Mouse (Mus musculus) midbrain, embryonic 16.5 days (tissue): ENCODE results near the gene Cnnm3. TPM values are rescaled to one million over a fixed set of nuclear protein-coding genes. Genes with fewer than 3 reads are reported as not detected.

Experiments used
- ATAC-seq: fragments of 200-750 bp; cut with Nextera tagmentation; 2 replicates; pipeline ENCODE4 v1.8.0; 2017; ENCODE audit warnings: moderate TSS enrichment
- H3K27ac ChIP-seq: fragments of 300-500 bp; sonication (generic); 2 replicates; pipeline ENCODE4 v1.5.1; 2014; ENCODE audit warnings: mild to moderate bottlenecking, low read length, mixed read lengths
- H3K27me3 ChIP-seq: fragments of 300-500 bp; sonication (generic); 2 replicates; pipeline ENCODE4 v1.6.1; 2014; ENCODE audit warnings: low read depth, low read length, mixed read lengths; ENCODE audit not compliant: control insufficient read depth, insufficient read depth
- H3K36me3 ChIP-seq: fragments of 300-500 bp; sonication (generic); 2 replicates; pipeline ENCODE4 v1.6.1; 2014; ENCODE audit warnings: mild to moderate bottlenecking, low read length, moderate library complexity, mixed read lengths; ENCODE audit not compliant: control insufficient read depth, insufficient read depth
- H3K4me1 ChIP-seq: fragments of 300-500 bp; sonication (generic); 2 replicates; pipeline ENCODE4 v1.6.1; 2014; ENCODE audit warnings: mild to moderate bottlenecking, low read length, mixed read lengths; ENCODE audit not compliant: control insufficient read depth, insufficient read depth
- H3K4me2 ChIP-seq: fragments of 300-500 bp; sonication (generic); 2 replicates; pipeline ENCODE4 v1.6.1; 2014; ENCODE audit warnings: mild to moderate bottlenecking, low read length, mixed read lengths
- H3K4me3 ChIP-seq: fragments of 300-500 bp; sonication (generic); 2 replicates; pipeline ENCODE4 v1.5.1; 2014; ENCODE audit warnings: low read depth, mild to moderate bottlenecking, low read length, moderate library complexity, mixed read lengths
- H3K9ac ChIP-seq: fragments of 300-500 bp; sonication (generic); 2 replicates; pipeline ENCODE4 v1.6.1; 2014; ENCODE audit warnings: low read depth, low read length, mixed read lengths
- H3K9me3 ChIP-seq: fragments of 300-500 bp; sonication (generic); replicated peaks from 2 replicates; pipeline ENCODE4 v1.6.1; 2014; ENCODE audit warnings: mild to moderate bottlenecking, low read length, mixed read lengths; ENCODE audit not compliant: control insufficient read depth, poor library complexity, severe bottlenecking
- WGBS: fragments of 180-500 bp; shearing (Covaris S2); extraction: QIAGEN DNeasy Blood & Tissue Kit; methylation state at CpG from one replicate; pipeline ENCODE4 v1.1.7; 2014; 5-methylcytosine and 5-hydroxymethylcytosine counted together
- polyA plus RNA-seq: library from polyadenylated mRNA; unstranded; fragments of >200 nt; fragmentation: Nextera tagmentation; extraction: Ambion mirVana; gene quantifications from 2 replicates; pipeline ENCODE4 v1.2.1, GENCODE M21; 2015

The Cnnm3 gene
- 4.2 and 4.5 TPM in 2 replicates for polyA plus RNA-seq

DNA sequence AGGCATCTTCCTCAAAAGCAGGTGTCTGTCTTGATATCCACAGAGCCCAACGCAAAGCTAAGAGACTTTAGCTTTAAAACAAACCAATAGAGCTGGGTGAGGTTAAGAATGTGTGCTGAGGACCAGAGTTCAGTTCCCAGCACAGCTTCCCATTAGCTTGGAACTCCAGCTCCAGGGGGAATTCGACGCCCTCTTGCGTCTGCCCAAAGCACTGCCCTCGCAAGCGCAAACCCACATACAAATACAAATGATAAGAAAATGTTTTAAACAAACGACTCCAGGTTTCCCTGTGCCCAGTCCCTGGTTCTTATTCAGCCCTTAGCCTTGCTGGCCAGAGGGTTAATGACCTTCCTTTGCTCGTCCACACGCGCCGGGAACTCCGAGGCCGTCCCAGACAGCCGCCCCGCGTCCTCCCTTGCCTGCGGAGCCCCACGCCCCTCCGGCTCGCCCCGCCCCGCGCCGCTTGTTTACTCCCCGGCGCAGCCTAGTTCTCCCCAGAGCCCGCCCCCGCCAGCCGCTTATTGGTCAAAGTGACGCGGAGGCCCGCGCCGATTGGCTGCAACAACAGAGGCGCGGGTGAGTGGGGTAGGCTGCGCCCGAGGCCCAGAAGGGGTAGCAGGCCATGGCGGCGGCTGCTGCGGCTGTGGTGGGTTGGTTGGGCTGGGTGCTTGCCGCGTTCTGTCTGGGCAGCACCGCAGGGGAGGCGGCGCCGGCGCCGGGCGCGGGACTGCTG lies at the start of gene Cnnm3:
Cnnm3 (plus strand) TSS at position 579 of the 733 bp plus-strand sequence.
- ATAC-seq: peak; percentile 98
- no peaks in the 10 kb centered on the region for H3K9me3 ChIP-seq
- peak within 1 kb of the TSS; percentile 84 for H3K4me2 ChIP-seq
- H3K27ac ChIP-seq: peak within 1 kb of the TSS; percentile 97
- peak within 1 kb of the TSS; percentile 91 for H3K9ac ChIP-seq
- WGBS: 1% methylated on average over 46 of the region's 51 CpGs
- 0 out of 2 replicates have a peak, but pooled peaks cover 3% of the 10 kb centered on the region for H3K36me3 ChIP-seq
- H3K4me1 ChIP-seq: peaks cover 25% of the 10 kb centered on the region
- no peaks in the 10 kb centered on the region for H3K27me3 ChIP-seq
- H3K4me3 ChIP-seq: peak within 1 kb of the TSS; percentile 94

- peaks cover 4% of the 10 kb centered on the region for H3K4me1 ChIP-seq
- WGBS: 84% methylated on average over 4 of the region's 4 CpGs
- H3K4me3 ChIP-seq: no peak overlapping the region
- H3K36me3 ChIP-seq: no peaks in the 10 kb centered on the region
- H3K27ac ChIP-seq: no peak overlapping the region
- H3K9ac ChIP-seq: no peak overlapping the region
- no peak for ATAC-seq
- H3K27me3 ChIP-seq: no peaks in the 10 kb centered on the region
- H3K9me3 ChIP-seq: no peaks in the 10 kb centered on the region
- no peak overlapping the region for H3K4me2 ChIP-seq
Observed at GRCm38 (mm10) chr1:36465641-36466160, 46.0 kb upstream of the Cnnm3 start.

DNA sequence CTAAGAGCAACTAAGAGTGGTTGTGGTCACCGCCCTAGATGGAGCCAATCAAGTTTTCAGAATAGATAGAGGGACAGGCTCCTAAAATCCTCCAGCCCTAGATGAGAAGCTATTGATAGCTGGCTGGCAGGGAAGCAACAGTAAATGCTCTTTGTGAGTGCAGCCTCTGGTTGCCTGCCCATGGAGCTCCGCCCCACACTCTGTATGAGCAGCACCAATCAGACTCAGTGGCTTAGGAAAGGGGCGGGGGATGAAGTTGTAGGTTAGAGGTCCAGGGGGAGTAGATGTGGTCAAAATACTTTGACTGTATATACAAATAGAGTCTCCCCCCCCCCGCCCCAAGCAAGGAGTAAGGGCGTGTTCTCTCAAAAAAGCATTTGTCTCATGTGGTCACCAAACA lies 44.2 kb upstream of the Cnnm3 start:
- H3K4me2 ChIP-seq: no peak overlapping the region
- no peaks in the 10 kb centered on the region for H3K36me3 ChIP-seq
- H3K4me1 ChIP-seq: peaks cover 11% of the 10 kb centered on the region
- H3K27me3 ChIP-seq: no peaks in the 10 kb centered on the region
- H3K9ac ChIP-seq: no peak overlapping the region
- H3K27ac ChIP-seq: no peak overlapping the region
- H3K9me3 ChIP-seq: no peaks in the 10 kb centered on the region
- WGBS: 54% methylated on average over 5 of the region's 5 CpGs
- ATAC-seq: no peak
- H3K4me3 ChIP-seq: no peak overlapping the region

GRCm38 (mm10) chr1:36469811-36470444 lies 41.7 kb upstream of the Cnnm3 start:
- Histone ChIP-seq H3K4me3 (no peak overlapping the region), H3K4me2 (no peak overlapping the region), H3K36me3 (no peaks in the 10 kb centered on the region), H3K27me3 (no peaks in the 10 kb centered on the region), H3K4me1 (peaks cover 35% of the 10 kb centered on the region), H3K9ac (no peak overlapping the region), H3K9me3 (no peaks in the 10 kb centered on the region), H3K27ac (no peak overlapping the region)
- 53% methylated on average over 2 of the region's 2 CpGs for WGBS
- no peak for ATAC-seq

DNA sequence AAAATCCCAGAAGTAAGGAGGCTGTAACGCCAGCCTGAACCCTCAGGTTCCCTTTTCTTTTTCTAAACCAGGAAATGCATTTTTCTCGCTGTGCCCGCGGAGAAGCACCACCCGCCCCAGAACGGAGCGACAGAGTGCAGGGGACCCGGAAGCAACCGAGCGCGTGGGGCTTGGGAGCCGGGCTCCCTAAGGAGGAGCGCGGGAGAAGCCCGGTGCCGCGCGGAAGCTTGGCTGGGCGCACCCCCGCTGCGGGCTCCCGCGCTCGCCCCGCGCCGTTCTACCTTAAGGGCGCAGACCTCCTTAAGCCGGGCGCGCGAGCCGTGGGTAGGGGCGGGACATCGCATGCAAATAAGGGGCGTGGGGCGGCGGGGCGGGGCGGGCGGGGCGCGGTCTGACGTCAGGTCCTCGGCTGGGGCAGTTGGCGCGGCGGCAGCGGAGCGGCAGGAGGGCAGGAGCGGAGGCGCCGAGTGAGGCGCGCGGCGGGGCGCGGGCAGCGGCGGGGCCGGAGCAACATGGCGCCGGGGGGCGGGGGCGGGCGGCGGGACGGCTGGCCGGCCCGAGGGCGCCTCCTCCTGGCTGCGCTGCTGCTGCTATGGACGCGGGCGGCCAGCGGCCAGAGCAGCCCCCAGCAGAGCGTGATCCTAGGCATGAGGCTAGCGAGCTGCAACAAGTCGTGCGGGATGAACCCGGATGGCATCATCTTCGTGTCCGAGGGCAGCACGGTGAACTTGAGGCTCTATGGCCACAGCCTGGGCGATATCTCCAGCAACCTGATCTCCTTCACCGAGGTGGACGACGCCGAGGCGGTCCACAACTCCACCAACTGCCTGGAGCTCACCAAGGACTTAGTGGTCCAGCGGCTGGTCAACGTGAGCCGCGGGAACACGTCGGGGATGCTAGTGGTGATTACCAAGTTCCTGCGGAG lies 40.2 kb upstream of the Cnnm3 start, which contains the start of gene Cnnm4:
Cnnm4 (plus strand) TSS at position 440 of the 925 bp plus-strand sequence.
- ATAC-seq: peak; percentile 89
- peak within 1 kb of the TSS; percentile 67 for H3K27ac ChIP-seq
- no peaks in the 10 kb centered on the region for H3K36me3 ChIP-seq
- peak within 1 kb of the TSS; percentile 83 for H3K9ac ChIP-seq
- WGBS: under 1% methylated on average over 67 of the region's 98 CpGs
- H3K4me1 ChIP-seq: peaks cover 49% of the 10 kb centered on the region
- H3K9me3 ChIP-seq: no peaks in the 10 kb centered on the region
- peak within 1 kb of the TSS; percentile 76 for H3K4me3 ChIP-seq
- H3K4me2 ChIP-seq: peak within 1 kb of the TSS; percentile 80
- H3K27me3 ChIP-seq: no peaks in the 10 kb centered on the region

DNA sequence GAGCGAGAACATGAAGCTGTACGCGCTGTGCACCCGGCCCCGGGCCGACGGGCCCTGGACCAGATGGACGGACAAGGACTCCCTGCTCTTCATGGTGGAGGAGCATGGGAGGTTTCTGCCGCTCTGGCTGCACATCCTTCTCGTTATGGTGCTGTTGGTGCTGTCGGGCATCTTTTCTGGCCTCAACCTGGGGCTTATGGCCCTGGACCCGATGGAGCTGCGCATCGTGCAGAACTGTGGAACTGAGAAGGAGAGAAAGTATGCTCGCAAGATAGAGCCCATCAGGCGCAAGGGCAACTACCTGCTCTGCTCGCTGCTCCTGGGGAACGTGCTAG lies 39.6 kb upstream of the Cnnm3 start:
- Histone ChIP-seq H3K9ac (peak overlapping the region; percentile 83), H3K27me3 (no peaks in the 10 kb centered on the region), H3K36me3 (no peaks in the 10 kb centered on the region), H3K4me2 (peak overlapping the region; percentile 80), H3K9me3 (no peaks in the 10 kb centered on the region), H3K4me3 (peak overlapping the region; percentile 76), H3K27ac (no peak overlapping the region), H3K4me1 (peaks cover 49% of the 10 kb centered on the region)
- WGBS: 15% methylated on average over 18 of the region's 18 CpGs
- no peak; the same call in 1 of the 2 replicates for ATAC-seq

- WGBS: 85% methylated on average over 10 of the region's 10 CpGs
- no peak overlapping the region for H3K27ac ChIP-seq
- H3K27me3 ChIP-seq: no peaks in the 10 kb centered on the region
- peak overlapping the region; percentile 45; the same call in 1 of the 2 replicates for H3K9ac ChIP-seq
- ATAC-seq: no peak
- H3K4me1 ChIP-seq: peaks cover 49% of the 10 kb centered on the region
- H3K4me2 ChIP-seq: peak overlapping the region; percentile 80
- no peaks in the 10 kb centered on the region for H3K9me3 ChIP-seq
- H3K36me3 ChIP-seq: no peaks in the 10 kb centered on the region
- H3K4me3 ChIP-seq: 0 out of 2 replicates have a peak overlapping the region, but pooled peaks have one; percentile 14
Observed at GRCm38 (mm10) chr1:36473211-36473780, 38.4 kb upstream of the Cnnm3 start.

GRCm38 (mm10) chr1:36474646-36475045 lies 37.0 kb upstream of the Cnnm3 start:
- 70% methylated on average over 3 of the region's 3 CpGs for WGBS
- H3K4me1 ChIP-seq: peaks cover 49% of the 10 kb centered on the region
- H3K9ac ChIP-seq: no peak overlapping the region
- H3K36me3 ChIP-seq: no peaks in the 10 kb centered on the region
- H3K9me3 ChIP-seq: no peaks in the 10 kb centered on the region
- no peak overlapping the region for H3K27ac ChIP-seq
- H3K4me2 ChIP-seq: peak overlapping the region; percentile 80
- ATAC-seq: no peak
- H3K27me3 ChIP-seq: no peaks in the 10 kb centered on the region
- H3K4me3 ChIP-seq: no peak overlapping the region
